Mouse (Mus musculus) CH12.LX (cell line): Measurements from ENCODE around the gene Lman1l. TPM values are rescaled to one million over a fixed set of nuclear protein-coding genes. Genes with fewer than 3 reads are reported as not detected.

Source experiments
- DNase-seq: peaks from one replicate; pipeline ENCODE4 v3.0.0-alpha.2; 2013; ENCODE audit errors: extremely low read depth
- H3K27ac ChIP-seq: 2 replicates; pipeline ENCODE4 v1.5.1; 2012; ENCODE audit warnings: low read depth, mild to moderate bottlenecking, control low read depth, moderate library complexity; ENCODE audit not compliant: insufficient read depth
- H3K27me3 ChIP-seq: replicated peaks from 2 replicates; pipeline ENCODE3; 2012; ENCODE audit warnings: inconsistent platforms
- H3K36me3 ChIP-seq, 2 experiments: replicated peaks in 1 of 2; 2 replicates each; pipeline versions ENCODE3 to v1.6.1; 2012; ENCODE audit warnings: inconsistent platforms in 1 of 2, low read length in 1 of 2, mild to moderate bottlenecking in 1 of 2, mixed read lengths in 1 of 2, moderate library complexity in 1 of 2; ENCODE audit not compliant: control insufficient read depth in 1 of 2, insufficient read depth in 1 of 2
- H3K4me1 ChIP-seq, 2 experiments: 2 replicates each; pipeline ENCODE4 v1.6.1; 2012; ENCODE audit warnings: inconsistent platforms in 1 of 2, moderate library complexity in 1 of 2; ENCODE audit not compliant: insufficient read depth in 2 of 2, control insufficient read depth in 1 of 2
- H3K4me2 ChIP-seq: 2 replicates; pipeline ENCODE4 v1.6.1; 2012; ENCODE audit warnings: low read depth, mild to moderate bottlenecking, control low read depth; ENCODE audit not compliant: poor library complexity, insufficient read depth, severe bottlenecking
- H3K4me3 ChIP-seq, 3 experiments: fragments of 150-350 bp in 1 of 3; sonication (generic) in 1 of 3; replicated peaks in 1 of 3; 2 replicates each; pipeline versions ENCODE3 to v1.5.1; 2011 to 2012; ENCODE audit warnings: low read depth in 2 of 3, low read length in 2 of 3, mild to moderate bottlenecking in 2 of 3, moderate library complexity in 2 of 3, control low read depth in 1 of 3, improper control_type of control experiment in 1 of 3, inconsistent platforms in 1 of 3, mixed read lengths in 1 of 3; ENCODE audit not compliant: poor library complexity in 1 of 3
- H3K79me2 ChIP-seq: replicated peaks from 2 replicates; pipeline ENCODE4 v1.6.1; 2012; ENCODE audit warnings: mild to moderate bottlenecking, moderate library complexity; ENCODE audit not compliant: control insufficient read depth, poor library complexity, insufficient read depth, severe bottlenecking; ENCODE audit errors: extremely low read depth
- H3K9ac ChIP-seq: 2 replicates; pipeline ENCODE4 v1.6.1; 2012; ENCODE audit warnings: low read depth, mild to moderate bottlenecking, control low read depth, moderate library complexity; ENCODE audit not compliant: insufficient read depth
- H3K9me3 ChIP-seq: replicated peaks from 2 replicates; pipeline ENCODE3; 2012; ENCODE audit warnings: low read length, inconsistent platforms, mixed read lengths
- BHLHE40 ChIP-seq: IDR thresholded peaks from 2 replicates; pipeline ENCODE4 v1.6.1; 2011; ENCODE audit warnings: mild to moderate bottlenecking, low read depth, low read length, improper control_type of control experiment
- CHD1 ChIP-seq: IDR thresholded peaks from 2 replicates; pipeline ENCODE4 v1.6.1; 2012; ENCODE audit warnings: low read depth, low read length, improper control_type of control experiment, inconsistent platforms
- CHD2 ChIP-seq: IDR thresholded peaks from 2 replicates; pipeline ENCODE4 v1.6.1; 2011; ENCODE audit warnings: low read length, improper control_type of control experiment
- CTCF ChIP-seq, 2 experiments: IDR thresholded peaks in 1 of 2; conservative IDR thresholded peaks in 1 of 2; 2 replicates each; pipeline ENCODE4 v1.5.1; 2011 to 2012; ENCODE audit warnings: low read depth in 2 of 2, low read length in 2 of 2, improper control_type of control experiment in 1 of 2, inconsistent platforms in 1 of 2, mild to moderate bottlenecking in 1 of 2, moderate library complexity in 1 of 2
- E2F4 ChIP-seq: IDR thresholded peaks from 2 replicates; pipeline ENCODE4 v1.6.1; 2011; ENCODE audit warnings: low read depth, low read length, improper control_type of control experiment; ENCODE audit not compliant: insufficient replicate concordance
- ELF1 ChIP-seq: IDR thresholded peaks from 2 replicates; pipeline ENCODE4 v1.6.1; 2014; ENCODE audit warnings: low read depth, mild to moderate bottlenecking, inconsistent platforms, low read length, improper control_type of control experiment
- EP300 ChIP-seq: IDR thresholded peaks from 2 replicates; pipeline ENCODE4 v1.6.1; 2011; ENCODE audit warnings: low read length, improper control_type of control experiment
- ETS1 ChIP-seq: conservative IDR thresholded peaks from 2 replicates; pipeline ENCODE4 v1.6.1; 2012; ENCODE audit warnings: low read depth, mild to moderate bottlenecking, inconsistent platforms, low read length, improper control_type of control experiment, moderate library complexity
- GABPA ChIP-seq: IDR thresholded peaks from 2 replicates; pipeline ENCODE4 v1.6.1; 2012; ENCODE audit warnings: low read depth, low read length, improper control_type of control experiment, inconsistent platforms; ENCODE audit not compliant: insufficient replicate concordance
- IRF4 ChIP-seq: IDR thresholded peaks from 2 replicates; pipeline ENCODE4 v1.6.1; 2014; ENCODE audit warnings: low read depth, mild to moderate bottlenecking, inconsistent platforms, low read length, improper control_type of control experiment
- KAT2A ChIP-seq: IDR thresholded peaks from 2 replicates; pipeline ENCODE4 v1.6.1; 2012; ENCODE audit warnings: low read length, improper control_type of control experiment, inconsistent platforms; ENCODE audit not compliant: insufficient replicate concordance
- MAX ChIP-seq: IDR thresholded peaks from 2 replicates; pipeline ENCODE4 v1.6.1; 2011; ENCODE audit warnings: low read length, improper control_type of control experiment
- MAZ ChIP-seq: IDR thresholded peaks from 2 replicates; pipeline ENCODE4 v1.6.1; 2012; ENCODE audit warnings: low read depth, mild to moderate bottlenecking, inconsistent platforms, low read length, improper control_type of control experiment, moderate library complexity
- MEF2A ChIP-seq: IDR thresholded peaks from 2 replicates; pipeline ENCODE4 v1.6.1; 2014; ENCODE audit warnings: low read depth, mild to moderate bottlenecking, inconsistent platforms, low read length, improper control_type of control experiment, borderline replicate concordance
- MXI1 ChIP-seq: IDR thresholded peaks from 2 replicates; pipeline ENCODE4 v1.6.1; 2011; ENCODE audit warnings: mild to moderate bottlenecking, low read depth, low read length, improper control_type of control experiment
- MYC ChIP-seq: IDR thresholded peaks from 2 replicates; pipeline ENCODE4 v1.6.1; 2011; ENCODE audit warnings: low read depth, mild to moderate bottlenecking, improper control_type of control experiment, low read length
- NELFE ChIP-seq: IDR thresholded peaks from 2 replicates; pipeline ENCODE4 v1.6.1; 2011; ENCODE audit warnings: low read depth, low read length, improper control_type of control experiment
- NRF1 ChIP-seq: IDR thresholded peaks from 2 replicates; pipeline ENCODE4 v1.6.1; 2014; ENCODE audit warnings: low read depth, mild to moderate bottlenecking, inconsistent platforms, low read length, improper control_type of control experiment, moderate library complexity
- POLR2AphosphoS2 ChIP-seq: IDR thresholded peaks from 2 replicates; pipeline ENCODE4 v1.6.1; 2011; ENCODE audit warnings: low read depth, low read length, improper control_type of control experiment
- RAD21 ChIP-seq: IDR thresholded peaks from 2 replicates; pipeline ENCODE4 v1.6.1; 2011; ENCODE audit warnings: low read depth, mild to moderate bottlenecking, low read length, improper control_type of control experiment, moderate library complexity
- RCOR1 ChIP-seq: conservative IDR thresholded peaks from 2 replicates; pipeline ENCODE4 v1.6.1; 2012; ENCODE audit warnings: low read depth, mild to moderate bottlenecking, inconsistent platforms, low read length, improper control_type of control experiment
- SIN3A ChIP-seq: IDR thresholded peaks from 2 replicates; pipeline ENCODE4 v1.6.1; 2012; ENCODE audit warnings: low read length, improper control_type of control experiment, inconsistent platforms
- SMC3 ChIP-seq: IDR thresholded peaks from 2 replicates; pipeline ENCODE4 v1.6.1; 2011; ENCODE audit warnings: low read depth, low read length, improper control_type of control experiment
- TBP ChIP-seq: conservative IDR thresholded peaks from 2 replicates; pipeline ENCODE4 v1.6.1; 2011; ENCODE audit warnings: low read depth, low read length, improper control_type of control experiment
- TCF12 ChIP-seq: IDR thresholded peaks from 2 replicates; pipeline ENCODE4 v1.6.1; 2014; ENCODE audit warnings: low read depth, mild to moderate bottlenecking, inconsistent platforms, low read length, improper control_type of control experiment
- UBTF ChIP-seq: IDR thresholded peaks from 2 replicates; pipeline ENCODE4 v1.6.1; 2012; ENCODE audit warnings: low read depth, mild to moderate bottlenecking, inconsistent platforms, low read length, improper control_type of control experiment, moderate library complexity
- ZC3H11A ChIP-seq: IDR thresholded peaks from 2 replicates; pipeline ENCODE4 v1.6.1; 2012; ENCODE audit warnings: low read depth, mild to moderate bottlenecking, inconsistent platforms, low read length, improper control_type of control experiment
- ZMIZ1 ChIP-seq: IDR thresholded peaks from 2 replicates; pipeline ENCODE4 v1.6.1; 2012; ENCODE audit warnings: low read depth, mild to moderate bottlenecking, inconsistent platforms, low read length, improper control_type of control experiment
- dilution Hi-C: fragments of 300-500 bp; cut with MboI; formaldehyde crosslinking; loops from 2 replicates; pipeline ENCODE4 v1.14.3; 2020; ENCODE audit warnings: low sequenced_read_pairs; ENCODE audit not compliant: extremely low pct_unique_long_range_greater_than_20kb, extremely low pct_ligation_motif_present
- in situ Hi-C: fragments of 300-500 bp; cut with MboI; formaldehyde crosslinking; loops from 3 replicates; pipeline ENCODE4 v1.14.3; 2019; ENCODE audit warnings: low sequenced_read_pairs, low pct_ligation_motif_present, low pct_unique_long_range_greater_than_20kb, mixed read lengths
- polyA plus RNA-seq: library from polyadenylated mRNA; unstranded; fragments of >175 nt; gene quantifications from 2 replicates; pipeline ENCODE4 v1.2.1, GENCODE M21; 2012; ENCODE audit warnings: low read depth; ENCODE audit not compliant: insufficient read length
- total RNA-seq, 2 experiments: library from RNA; depleted of rRNA; stranded (reverse); fragments of 300-350 nt in 1 of 2; fragments of >200 nt in 1 of 2; gene quantifications; 2 replicates each; pipeline ENCODE4 v1.2.3; 2012 to 2014

The Lman1l gene
- total and polyA plus RNA-seq, 3 experiments = 0.19 TPM; not detected in 2

- dilution Hi-C loops = no loop called here
- Histone ChIP-seq H3K79me2 (peaks cover 54% of the 10 kb centered on the region), H3K4me2 (peak overlapping the region; percentile 88), H3K27me3 (no peaks in the 10 kb centered on the region), H3K27ac (peak overlapping the region; percentile 54)
- peak; percentile 37 for TF ChIP-seq TCF12
- TF ChIP-seq CHD2 = no peak
- TF ChIP-seq IRF4 = peak; percentile 47
- TF ChIP-seq EP300 = peak; percentile 49; the same call in 1 of the 2 replicates
- peak; percentile 50; the same call in 1 of the 2 replicates for TF ChIP-seq MYC
- TF ChIP-seq POLR2AphosphoS2 = no peak
- peak; percentile 65; the same call in 1 of the 2 replicates for TF ChIP-seq MAX
- TF ChIP-seq NRF1 = no peak
- no peak for TF ChIP-seq RAD21
- 0 out of 2 replicates have a peak, but pooled peaks have one; percentile 34 for TF ChIP-seq TBP
- TF ChIP-seq CTCF (conservative IDR thresholded peaks at IDR 0.05 in 1 of 2, IDR thresholded peaks at IDR 0.05 in 1 of 2; ENCODE audit: low read depth in 2 of 2, low read length in 2 of 2) = no peak
- TF ChIP-seq MXI1 = 0 out of 2 replicates have a peak, but pooled peaks have one; percentile 47
- TF ChIP-seq, all 38 proteins: peak for 7
- DNase-seq = peak; percentile 77
- in situ Hi-C loops = no loop called here
- Histone ChIP-seq H3K36me3 (peaks cover 3 to 16% of the 10 kb centered on the region in 2 experiments), H3K9me3 (no peaks in the 10 kb centered on the region), H3K4me3 (peak overlapping the region; percentile 65 to 96 (median 72)), H3K9ac (peak overlapping the region; percentile 42), H3K4me1 (peaks cover 20 to 81% of the 10 kb centered on the region in 2 experiments)
These were observed 58.9 kb downstream of the Lman1l start for GRCm38 (mm10) chr9:57561711-57562099.

- in situ Hi-C loops (no loop called here), dilution Hi-C loops (no loop called here)
- Histone ChIP-seq H3K4me1 (peaks cover 20 to 75% of the 10 kb centered on the region in 2 experiments), H3K36me3 (peaks cover 2 to 10% of the 10 kb centered on the region in 2 experiments), H3K9ac (peak within 1 kb of the TSS; percentile 42), H3K79me2 (peaks cover 48% of the 10 kb centered on the region), H3K27ac (peak within 1 kb of the TSS; percentile 54), H3K9me3 (no peaks in the 10 kb centered on the region), H3K4me2 (peak within 1 kb of the TSS; percentile 97), H3K27me3 (no peaks in the 10 kb centered on the region), H3K4me3 (peak within 1 kb of the TSS; percentile 65 to 96 (median 72))
- DNase-seq = peak; percentile 94
- TF ChIP-seq E2F4 (no peak), EP300 (no peak; the same call in none of the 2 replicates), MAX (peak; percentile 41; the same call in 1 of the 2 replicates), RCOR1 (no peak), UBTF (no peak), MEF2A (no peak; the same call in 1 of the 2 replicates), MAZ (0 out of 2 replicates have a peak, but pooled peaks have one; percentile 23), TBP (peak; percentile 68; the same call in 1 of the 2 replicates), CHD1 (0 out of 2 replicates have a peak, but pooled peaks have one; percentile 15), CHD2 (peak; percentile 74), KAT2A (peak; percentile 78; the same call in 1 of the 2 replicates), BHLHE40 (no peak), SMC3 (no peak), MYC (no peak), ZC3H11A (no peak), GABPA (no peak), SIN3A (peak; percentile 94), ZMIZ1 (peak; percentile 83), IRF4 (peak; percentile 22; the same call in 1 of the 2 replicates), NELFE (peak; percentile 95), ETS1 (no peak), CTCF (conservative IDR thresholded peaks at IDR 0.05 in 1 of 2, IDR thresholded peaks at IDR 0.05 in 1 of 2; ENCODE audit: low read depth in 2 of 2, low read length in 2 of 2) (0 out of 4 replicates have a peak, but pooled peaks of 1 of the 2 experiments have one; percentile 0), ELF1 (peak; percentile 99)
These were observed 59.5 kb downstream of the Lman1l start, which contains the start of gene Scamp2 for GRCm38 (mm10) chr9:57560861-57561710. TSS of gene Scamp2 (plus strand) at chr9:57560943.
